8 mouse cellular contexts compared by ENCODE assay signal in the genomic region with DNA sequence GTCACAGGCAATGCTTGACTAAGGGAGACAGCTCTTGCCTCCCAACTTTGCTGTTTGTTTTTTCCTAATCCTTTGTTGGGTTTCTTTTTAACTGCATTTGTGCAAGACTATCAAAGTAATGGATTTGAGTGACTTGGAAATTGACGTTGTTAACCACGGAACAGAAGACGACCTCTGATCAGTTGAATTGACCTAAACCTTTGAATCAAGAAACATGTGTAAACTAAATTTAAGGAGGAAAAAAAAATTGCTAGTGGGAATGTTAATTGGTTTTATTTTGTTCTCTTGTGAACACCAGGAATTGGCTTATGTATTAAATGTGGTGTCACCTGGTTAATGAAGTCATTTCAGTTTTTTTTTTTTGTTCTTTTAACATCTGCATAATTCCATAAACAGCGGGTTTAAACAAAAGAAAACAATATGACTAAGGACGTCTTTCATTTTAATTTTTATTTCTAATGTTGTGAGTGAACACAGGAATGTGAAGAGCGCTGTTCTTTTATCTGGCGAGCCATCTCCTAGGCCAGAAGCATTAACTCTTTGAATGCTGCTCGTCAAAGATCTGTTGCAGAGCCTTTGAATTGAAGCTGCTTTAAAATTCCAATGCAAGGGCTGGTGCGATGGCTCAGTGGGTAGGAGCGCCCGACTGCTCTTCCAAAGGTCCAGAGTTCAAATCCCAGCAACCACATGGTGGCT. TPM values are rescaled to one million over a fixed set of nuclear protein-coding genes. Genes with fewer than 3 reads are reported as not detected.
DNase-seq lines count a peak whose midpoint lies in the region; ATAC-seq and TF ChIP-seq lines count a peak whose summit lies in the region.

No protein-coding gene starts in this region.

- peak overlapping the region; percentile 94 for H3K4me3 ChIP-seq in lung, postnatal 0 days (ENCODE audit: low read depth, low read length)
- H3K4me3 ChIP-seq in limb, embryonic 10.5 days: peak overlapping the region; percentile 100
- peak overlapping the region; percentile 98 for H3K4me3 ChIP-seq in stomach, embryonic 14.5 days (ENCODE audit: low read depth, low read length)

- DNase-seq in lung, postnatal 0 days (ENCODE audit: low spot score): no peak
- no peak for DNase-seq in lung, postnatal 25 days (ENCODE audit: low spot score)
- DNase-seq in embryo, embryonic 9.5 days (ENCODE audit: extremely low spot score): peak; percentile 19
- no peak for DNase-seq in limb, embryonic 10.5 days (ENCODE audit: low spot score)
- no peak for DNase-seq in ovary, postnatal 10 days (ENCODE audit: low spot score)
- no peak for DNase-seq in testis, postnatal 14 days (ENCODE audit: low spot score)

- no peak for ATAC-seq in lung, postnatal 0 days
- ATAC-seq in stomach, embryonic 14.5 days (ENCODE audit: insufficient number of reproducible peaks, insufficient read depth, low FRiP score, low read depth): no peak
- no peak for ATAC-seq in frontal cortex, adult (ENCODE audit: low TSS enrichment)

- WGBS in lung, postnatal 0 days: 14% methylated on average over 11 of the region's 11 CpGs
- 31% methylated on average over 11 of the region's 11 CpGs for WGBS in limb, embryonic 10.5 days
- 23% methylated on average over 11 of the region's 11 CpGs for WGBS in stomach, embryonic 14.5 days

- no peaks in the 10 kb centered on the region for H3K9me3 ChIP-seq in lung, postnatal 0 days (ENCODE audit: low read length)
- H3K9me3 ChIP-seq in limb, embryonic 10.5 days (replicated peaks): no peaks in the 10 kb centered on the region
- H3K9me3 ChIP-seq in stomach, embryonic 14.5 days (ENCODE audit: control insufficient read depth, low read depth, low read length): no peaks in the 10 kb centered on the region

- no peaks in the 10 kb centered on the region for H3K27me3 ChIP-seq in lung, postnatal 0 days (replicated peaks; ENCODE audit: insufficient read depth, low read length)
- H3K27me3 ChIP-seq in limb, embryonic 10.5 days (ENCODE audit: low read depth, poor library complexity, severe bottlenecking): no peaks in the 10 kb centered on the region
- H3K27me3 ChIP-seq in stomach, embryonic 14.5 days (ENCODE audit: control insufficient read depth, insufficient read depth, low read length): no peaks in the 10 kb centered on the region

- H3K27ac ChIP-seq in lung, postnatal 0 days (ENCODE audit: low read length): peak overlapping the region; percentile 100
- no peak overlapping the region; the same call in 1 of the 2 replicates for H3K27ac ChIP-seq in limb, embryonic 10.5 days
- H3K27ac ChIP-seq in stomach, embryonic 14.5 days (ENCODE audit: low read length): peak overlapping the region; percentile 100; the same call in 1 of the 2 replicates

- TF ChIP-seq CTCF in lung, postnatal 0 days (IDR thresholded peaks at IDR 0.05): no peak

- no peaks in the 10 kb centered on the region for H3K36me3 ChIP-seq in lung, postnatal 0 days (ENCODE audit: insufficient read depth, low read length)
- no peaks in the 10 kb centered on the region for H3K36me3 ChIP-seq in limb, embryonic 10.5 days
- no peaks in the 10 kb centered on the region for H3K36me3 ChIP-seq in stomach, embryonic 14.5 days (ENCODE audit: control insufficient read depth, insufficient read depth, low read length)

- H3K9ac ChIP-seq in lung, postnatal 0 days (replicated peaks; ENCODE audit: low read depth): peak overlapping the region; percentile 93
- peak overlapping the region; percentile 98 for H3K9ac ChIP-seq in stomach, embryonic 14.5 days (replicated peaks; ENCODE audit: low read depth, low read length)

- H3K4me1 ChIP-seq in lung, postnatal 0 days (ENCODE audit: insufficient read depth, low read depth, low read length): peaks cover 6% of the 10 kb centered on the region; the same call in 1 of the 2 replicates
- H3K4me1 ChIP-seq in limb, embryonic 10.5 days: peaks cover 26% of the 10 kb centered on the region
- H3K4me1 ChIP-seq in stomach, embryonic 14.5 days (ENCODE audit: control insufficient read depth, insufficient read depth, low read length): peaks cover 19% of the 10 kb centered on the region

- peak overlapping the region; percentile 66 for H3K4me2 ChIP-seq in lung, postnatal 0 days (replicated peaks; ENCODE audit: low read depth, low read length)
- H3K4me2 ChIP-seq in stomach, embryonic 14.5 days (replicated peaks; ENCODE audit: low read depth, low read length): peak overlapping the region; percentile 83

- TF ChIP-seq EP300 in lung, postnatal 0 days (IDR thresholded peaks at IDR 0.05): no peak; the same call in 1 of the 2 replicates

RNA-seq across cellular contexts. Expression of gene Cdk17, which starts 1.7 kb away (rescaled TPM):
- polyA plus RNA-seq in lung, postnatal 0 days (2015; fragmentation: Nextera tagmentation; extraction: Ambion mirVana): 12.6 and 15.1 TPM in 2 replicates
- 13.9 and 15.4 TPM in 2 replicates for polyA plus RNA-seq in limb, embryonic 10.5 days (2016; fragmentation: Nextera tagmentation; extraction: Ambion mirVana)
- 23.0 and 26.5 TPM in 2 replicates for polyA plus RNA-seq in stomach, embryonic 14.5 days (2014; fragmentation: Nextera tagmentation; extraction: Ambion mirVana)
